Mouse (Mus musculus) left cerebral cortex, adult 18-20 months (tissue): ENCODE results near the gene Serbp1. TPM values are rescaled to one million over a fixed set of nuclear protein-coding genes. Genes with fewer than 3 reads are reported as not detected.
"Not testable (repeated sequence)": the region's sequence is repeated elsewhere in the genome, so short reads cannot be mapped to it uniquely, and the experiment has no call there.

Experiments used
- DNase-seq, 2 experiments: peaks; one replicate each; pipeline ENCODE4 v3.0.0; 2021 to 2022; ENCODE audit warnings: low spot score in 2 of 2, mixed read lengths in 1 of 2
- long read RNA-seq, 2 experiments: library from polyadenylated mRNA; stranded (forward); transcript quantifications; one replicate each; pipeline ENCODE4 v2.0.0; 2021
- total RNA-seq, 2 experiments: library from RNA; stranded (reverse); gene quantifications; 2 replicates each; pipeline ENCODE4 v1.2.3; 2021

Gene Serbp1
- total RNA-seq, result 100 to 1,000 TPM; 189 to 200 TPM
- long read RNA-seq, experiment 1, full-length matches to known transcripts, result 173 of 193 reads
- long read RNA-seq, experiment 1, partial matches to known transcripts, result 8 of 193 reads
- long read RNA-seq, experiment 1, other reads (novel, unspliced or antisense), result 12 of 193 reads
- long read RNA-seq, experiment 2, full-length matches to known transcripts, result 141 of 151 reads
- long read RNA-seq, experiment 2, partial matches to known transcripts, result 6 of 151 reads
- long read RNA-seq, experiment 2, other reads (novel, unspliced or antisense), result 4 of 151 reads

GRCm38 (mm10) chr6:67237977-67238376 is at the start of gene Serbp1:
Gene Serbp1, plus strand, starts transcription at chr6:67238176.
- DNase-seq, result no peak

DNA sequence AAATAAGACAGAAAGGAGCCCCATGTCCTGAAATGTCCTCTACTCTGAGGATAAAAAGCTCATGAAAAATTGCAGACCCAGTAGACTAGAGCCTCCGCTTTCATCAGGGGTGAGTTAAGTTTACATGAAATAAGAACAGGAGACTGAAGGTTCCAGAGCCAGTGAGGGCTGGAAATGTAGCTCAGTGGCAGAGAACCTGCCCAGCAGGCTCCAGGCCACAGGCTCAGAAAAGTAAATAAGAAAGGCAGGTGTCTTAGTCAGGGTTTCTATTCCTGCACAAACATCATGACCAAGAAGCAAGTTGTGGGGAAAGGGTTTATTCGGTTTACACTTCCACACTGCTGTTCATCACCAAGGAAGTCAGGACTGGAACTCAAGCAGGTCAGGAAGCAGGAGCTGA is 44.4 kb upstream of the Serbp1 start:
- no peak for DNase-seq

DNA sequence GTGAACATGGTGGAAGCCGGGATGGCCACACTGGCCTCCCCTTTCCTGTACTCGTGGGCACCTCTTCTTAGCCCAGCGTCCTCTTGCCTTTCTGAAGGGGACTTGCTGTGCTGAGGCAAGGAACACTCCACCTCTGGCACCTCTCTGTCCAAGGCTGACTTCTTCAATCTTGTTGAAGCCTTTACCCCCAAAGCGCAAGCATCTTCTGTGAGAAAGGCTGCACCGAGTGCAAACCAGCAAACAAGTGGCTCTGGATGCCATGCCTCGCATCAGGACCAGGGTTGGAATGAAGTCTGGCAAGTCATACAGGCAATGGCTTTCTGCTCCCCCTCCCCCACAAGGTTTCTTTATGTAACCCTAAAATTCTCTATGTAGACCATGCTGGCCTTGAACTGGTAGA is 43.4 kb upstream of the Serbp1 start:
- DNase-seq, result no peak

GRCm38 (mm10) chr6:67195148-67195611 is 42.8 kb upstream of the Serbp1 start:
- DNase-seq, result no peak

- peak; percentile 13 to 31 for DNase-seq
Measured at GRCm38 (mm10) chr6:67196821-67197220, 41.2 kb upstream of the Serbp1 start.

DNA sequence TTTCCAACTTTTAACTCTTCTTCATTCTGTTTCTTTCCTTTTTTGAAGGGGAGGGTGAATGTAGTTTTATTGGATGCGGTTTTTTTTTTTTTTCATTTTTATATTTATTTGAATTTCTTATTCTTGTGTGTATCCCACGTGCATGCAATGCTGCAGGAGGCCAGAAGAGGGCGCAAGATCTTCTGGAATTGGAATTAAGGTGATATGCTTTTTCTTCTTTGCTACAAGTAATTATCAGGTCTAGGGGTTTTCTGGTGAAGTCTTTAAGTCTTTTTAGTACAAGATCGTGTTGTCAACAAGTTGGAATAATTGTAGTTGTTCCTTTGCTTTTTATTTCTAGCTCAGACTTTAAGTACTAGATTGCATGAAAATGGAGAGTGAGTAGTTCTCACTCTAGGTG is 39.9 kb upstream of the Serbp1 start:
- peak; percentile 21 to 38 for DNase-seq

- DNase-seq, result peak; percentile 22 to 39
Measured at GRCm38 (mm10) chr6:67200715-67201322, 37.2 kb upstream of the Serbp1 start.

- no peak for DNase-seq
Measured at GRCm38 (mm10) chr6:67205081-67206037, 32.6 kb upstream of the Serbp1 start.

GRCm38 (mm10) chr6:67212362-67212761 is 25.6 kb upstream of the Serbp1 start:
- DNase-seq, result no peak

GRCm38 (mm10) chr6:67213429-67214098 is 24.4 kb upstream of the Serbp1 start:
- no peak for DNase-seq

DNA sequence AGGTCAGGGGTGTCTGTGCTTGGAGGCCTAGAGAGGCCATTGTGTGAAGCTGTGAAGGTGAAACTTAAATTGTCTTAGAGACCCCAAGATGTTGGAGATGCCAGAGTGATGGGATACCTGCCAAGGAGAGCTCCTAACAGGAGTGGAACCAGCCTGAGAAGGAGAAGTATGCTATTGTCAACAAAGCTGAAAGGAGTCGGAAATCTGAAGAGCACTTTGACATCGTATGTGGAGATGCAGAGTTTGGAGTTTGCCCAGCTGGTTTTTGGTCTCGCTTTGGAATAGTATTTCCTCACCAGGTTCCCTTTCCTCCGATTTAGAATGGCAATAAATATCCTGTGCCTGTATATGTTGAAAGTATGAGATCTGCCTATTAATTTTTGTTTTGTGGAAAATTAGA is 20.6 kb upstream of the Serbp1 start:
- no peak for DNase-seq

- DNase-seq, result no peak
Measured at GRCm38 (mm10) chr6:67217846-67218245, 20.1 kb upstream of the Serbp1 start.

DNA sequence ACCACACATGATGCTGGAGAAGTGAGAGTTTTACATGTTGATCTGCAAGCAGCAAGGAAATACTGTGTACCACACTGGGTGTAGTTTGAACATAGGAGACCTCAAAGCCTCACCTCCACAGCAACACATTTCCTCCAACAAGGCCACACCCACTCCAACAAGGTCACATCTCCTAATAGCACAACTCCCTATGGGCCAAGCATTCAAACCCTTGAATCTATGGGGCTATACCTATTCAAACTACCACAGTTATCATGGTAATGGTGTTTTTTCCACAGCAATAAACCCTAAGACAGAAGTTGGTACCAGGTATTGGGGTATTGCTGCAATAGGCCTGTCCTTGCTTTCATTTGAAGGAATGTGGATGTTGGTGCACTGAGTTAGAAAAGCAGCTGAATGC is 19.4 kb upstream of the Serbp1 start:
- no peak for DNase-seq

DNA sequence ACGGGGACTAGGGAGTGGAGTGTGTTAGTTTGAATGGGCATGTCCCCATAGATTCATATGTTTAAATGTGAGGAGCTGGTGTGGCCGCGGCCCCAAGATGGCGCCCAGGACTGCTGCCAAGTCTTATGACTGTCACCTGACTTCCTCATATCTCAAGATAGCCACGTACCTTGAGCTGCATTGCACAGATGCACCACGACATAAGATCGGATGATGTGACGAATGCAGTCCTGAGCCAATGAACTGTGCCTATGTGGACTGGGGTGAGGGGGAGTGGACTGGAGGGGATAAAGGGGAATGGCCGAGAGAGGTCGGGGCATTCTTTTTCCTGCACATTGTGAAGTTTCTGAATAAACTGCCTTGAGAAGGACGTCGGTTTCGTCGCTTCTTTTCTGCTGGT is 18.0 kb upstream of the Serbp1 start:
- DNase-seq, result not testable (repeated sequence)

DNA sequence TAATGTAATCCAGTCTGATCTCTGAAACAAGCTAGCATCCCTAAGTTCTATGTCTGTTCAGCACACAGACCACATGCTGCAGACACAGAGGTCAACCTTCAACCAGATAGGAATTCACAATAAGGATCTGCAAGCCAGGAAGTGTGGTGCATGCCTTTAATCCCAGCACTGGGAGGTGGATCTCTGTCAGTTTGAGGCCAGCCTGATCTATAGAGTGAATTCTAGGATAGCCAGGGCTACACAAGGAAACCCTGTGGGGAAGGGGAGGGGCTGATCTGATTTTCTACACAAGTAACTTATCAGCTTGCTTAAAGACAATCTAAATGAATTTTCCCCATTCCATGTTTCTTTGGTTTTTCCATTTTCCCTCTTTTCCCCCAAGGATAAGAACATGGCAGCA is 17.2 kb upstream of the Serbp1 start:
- no peak for DNase-seq

DNA sequence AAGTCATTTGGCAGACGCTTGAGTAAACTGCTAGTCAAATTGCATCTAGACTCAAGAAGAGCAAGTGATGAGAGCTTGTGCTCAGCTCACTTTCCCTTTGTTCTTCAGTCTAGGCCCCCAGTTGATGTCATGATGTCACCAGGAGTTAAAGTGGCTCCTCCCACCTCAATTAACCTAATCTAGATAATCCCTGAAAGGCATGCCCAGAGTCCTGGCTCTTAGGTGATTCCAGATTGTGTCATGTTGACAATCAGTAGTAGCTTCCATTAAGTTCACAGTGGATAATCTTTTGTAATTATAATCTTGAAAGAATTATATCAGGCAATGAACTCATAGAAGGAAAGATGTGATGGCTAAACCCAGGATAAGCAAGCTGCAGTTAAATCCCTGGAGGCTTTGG is 14.9 kb upstream of the Serbp1 start:
- DNase-seq, result no peak

DNA sequence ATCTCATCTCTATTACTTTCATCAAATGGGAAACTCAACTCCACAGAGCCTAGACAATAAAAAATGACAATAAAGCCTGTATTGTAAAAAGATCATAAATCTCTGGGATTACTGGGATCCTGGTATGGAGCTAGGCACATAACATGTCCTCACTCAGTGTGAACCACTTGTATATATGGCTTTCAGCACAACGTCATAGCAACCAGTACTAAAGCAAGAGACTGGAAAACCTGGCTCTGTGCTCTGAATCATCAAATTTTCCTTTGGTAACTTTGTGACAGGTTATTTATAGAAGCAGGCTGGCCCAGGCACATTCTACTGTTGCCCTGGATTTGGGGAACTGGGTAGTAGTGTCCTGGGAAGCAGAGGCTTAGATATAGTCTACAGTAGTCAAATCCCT is 14.5 kb upstream of the Serbp1 start:
- no peak for DNase-seq

- DNase-seq, result no peak
Measured at GRCm38 (mm10) chr6:67226286-67226685, 11.7 kb upstream of the Serbp1 start.

DNA sequence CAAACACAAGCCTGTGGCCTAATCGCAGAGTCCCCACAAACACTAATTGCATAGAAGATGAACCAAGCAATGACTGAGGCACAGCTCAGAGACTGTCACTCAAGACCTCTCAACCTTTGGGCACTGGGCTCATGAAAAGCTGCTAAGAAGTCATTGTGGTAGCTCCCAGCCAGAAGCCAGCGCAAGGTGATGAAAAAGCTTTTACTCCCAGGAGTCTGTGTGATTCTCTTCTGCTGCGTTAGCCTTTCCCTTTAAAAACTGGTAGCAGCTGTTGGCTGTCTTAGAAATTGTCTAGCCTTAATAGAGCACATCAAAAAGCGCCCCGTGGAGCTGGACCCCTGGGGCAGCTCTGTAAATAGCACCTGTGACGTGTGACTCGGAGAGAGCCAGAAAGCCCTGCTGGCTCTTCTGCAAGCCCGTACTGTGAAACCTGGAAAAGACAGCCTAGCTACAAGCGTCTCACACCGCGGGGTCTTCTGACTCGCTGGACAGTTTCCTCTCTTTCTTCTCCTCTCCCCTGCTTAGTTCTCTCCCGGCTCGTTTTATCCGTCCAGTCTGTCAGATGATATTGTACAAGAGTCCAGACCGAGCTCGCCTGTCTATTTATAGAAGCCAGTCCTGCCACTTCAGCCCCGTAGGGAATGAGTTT is 9.4 kb upstream of the Serbp1 start:
- DNase-seq, result peak in 1 of 2 experiments; percentile 13

DNA sequence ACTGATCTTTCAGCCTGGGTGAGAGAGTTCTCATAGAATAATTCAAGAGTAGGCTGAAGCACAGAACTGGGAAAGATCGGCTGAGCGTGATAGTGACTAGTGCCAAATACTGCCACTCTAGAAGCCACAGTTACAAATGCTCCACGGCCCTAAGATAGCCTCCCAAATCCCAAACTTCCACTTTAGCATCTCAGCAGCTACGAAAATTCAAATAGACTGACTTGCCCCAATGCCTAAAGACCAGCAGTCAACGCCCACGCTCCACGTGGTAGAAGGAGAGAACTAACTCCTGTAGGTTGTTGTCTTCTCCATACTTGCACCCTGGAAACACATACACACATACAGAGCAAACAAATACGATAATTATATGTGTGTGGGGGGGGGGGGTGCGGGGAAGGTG is 8.5 kb upstream of the Serbp1 start:
- no peak for DNase-seq
